Mouse (Mus musculus) MN1 (cell line): Measurements from ENCODE around the gene Tmem132d.

Experiments used
- DNase-seq: peaks from one replicate; pipeline ENCODE4 v3.0.0-alpha.2; 2016; ENCODE audit warnings: low spot score

Gene Tmem132d

DNA sequence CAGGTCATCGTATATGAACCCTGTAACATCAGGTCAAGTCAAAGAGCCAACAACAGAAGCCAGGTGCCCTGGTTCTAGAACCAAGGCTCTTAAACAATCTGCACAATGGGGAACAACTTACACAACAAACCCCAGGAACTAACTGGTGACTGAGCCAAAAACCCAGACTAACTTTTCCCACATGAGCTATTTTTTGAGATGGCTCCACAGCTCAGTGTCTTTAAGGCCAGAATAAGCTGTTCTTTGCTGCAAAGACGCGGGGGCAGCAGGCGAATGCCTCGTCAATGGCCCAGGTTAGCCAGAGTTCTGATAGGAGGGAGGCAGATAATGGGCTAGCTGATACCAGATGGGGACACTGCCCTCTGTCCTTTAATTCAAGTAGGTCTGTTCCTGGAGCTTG is 221.8 kb downstream of the Tmem132d start:
- DNase-seq, result no peak

DNA sequence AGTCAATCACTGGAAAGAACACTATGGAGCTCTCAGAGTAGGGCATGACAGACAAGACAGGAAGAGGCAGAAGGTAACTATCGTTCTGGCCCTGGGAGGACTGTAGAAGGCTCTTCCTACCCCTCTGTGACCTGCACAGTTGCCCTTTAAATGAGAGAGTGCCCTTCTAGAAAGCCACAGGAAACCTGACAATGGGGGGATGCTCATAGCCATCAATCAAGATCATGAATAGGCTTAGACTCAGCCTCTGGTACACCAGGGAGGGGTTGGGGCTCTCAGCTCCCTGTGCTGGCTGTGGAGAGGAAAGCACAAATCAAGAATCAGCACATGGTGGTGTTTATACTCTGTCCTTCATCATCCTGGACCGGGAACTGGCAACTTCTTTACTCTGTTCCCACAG is 227.2 kb downstream of the Tmem132d start:
- no peak for DNase-seq

DNA sequence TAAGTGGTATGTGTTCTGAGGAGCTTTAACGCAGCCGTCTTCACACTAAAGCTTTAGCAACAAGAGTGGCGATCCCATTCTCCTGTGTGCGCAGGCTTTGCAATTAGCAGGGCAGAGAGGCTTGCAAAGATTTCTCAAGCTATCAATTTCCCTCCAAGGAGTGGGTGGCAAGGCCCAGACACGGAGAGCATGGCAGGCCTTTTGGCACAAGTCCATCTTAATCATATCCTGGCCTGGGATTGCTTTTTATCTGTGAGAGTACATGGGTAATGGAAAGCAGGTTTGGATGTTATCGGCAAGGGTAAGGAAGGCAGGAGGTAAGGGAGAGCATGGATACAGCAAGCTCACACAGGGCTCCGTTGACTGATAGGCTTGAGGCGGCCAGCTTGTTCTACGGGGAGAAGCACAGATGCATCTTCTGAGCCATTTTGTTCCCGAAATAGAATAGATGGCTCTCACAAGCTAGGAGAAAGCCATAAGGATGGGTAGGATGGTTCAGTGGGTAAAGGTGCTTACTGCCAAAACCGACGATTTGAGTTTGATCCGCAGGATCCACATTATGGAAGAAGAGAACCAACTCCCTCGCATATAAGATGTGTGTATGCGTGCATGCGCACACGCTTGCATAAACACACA is 228.1 kb downstream of the Tmem132d start:
- no peak for DNase-seq

DNA sequence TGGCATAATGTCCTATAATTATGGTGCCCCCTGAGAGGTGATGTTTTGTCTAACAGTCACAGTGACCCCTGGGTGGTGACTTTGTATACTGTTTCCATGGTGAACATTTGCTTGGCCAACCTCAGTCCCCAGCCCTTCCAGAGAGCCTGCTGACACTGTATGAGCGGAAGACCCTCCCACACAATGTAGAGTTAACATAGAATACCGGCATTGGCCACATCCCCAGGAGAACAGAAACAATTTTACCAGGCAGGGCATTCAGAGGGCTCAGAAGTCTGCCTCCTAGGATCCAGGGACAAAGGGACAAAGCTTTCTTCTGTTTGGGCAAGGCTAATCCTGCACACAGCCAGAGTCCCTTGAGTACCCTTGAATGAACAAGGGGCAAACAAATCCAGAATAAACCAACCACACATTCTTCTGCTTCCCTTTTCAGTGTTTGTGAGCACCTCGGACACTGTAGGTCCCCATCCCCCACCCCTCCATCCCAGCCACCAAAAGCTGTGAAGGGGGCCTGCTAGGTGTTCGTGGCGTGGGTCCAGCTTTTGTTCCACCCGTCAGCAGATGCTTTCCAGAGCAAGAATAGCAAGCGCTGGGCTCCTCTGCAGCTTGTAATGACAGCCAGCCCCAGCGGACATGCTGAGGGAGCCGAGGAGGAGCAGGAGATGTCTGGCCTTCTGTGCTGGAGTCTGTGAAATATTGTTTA is 228.8 kb downstream of the Tmem132d start:
- DNase-seq, result no peak

DNA sequence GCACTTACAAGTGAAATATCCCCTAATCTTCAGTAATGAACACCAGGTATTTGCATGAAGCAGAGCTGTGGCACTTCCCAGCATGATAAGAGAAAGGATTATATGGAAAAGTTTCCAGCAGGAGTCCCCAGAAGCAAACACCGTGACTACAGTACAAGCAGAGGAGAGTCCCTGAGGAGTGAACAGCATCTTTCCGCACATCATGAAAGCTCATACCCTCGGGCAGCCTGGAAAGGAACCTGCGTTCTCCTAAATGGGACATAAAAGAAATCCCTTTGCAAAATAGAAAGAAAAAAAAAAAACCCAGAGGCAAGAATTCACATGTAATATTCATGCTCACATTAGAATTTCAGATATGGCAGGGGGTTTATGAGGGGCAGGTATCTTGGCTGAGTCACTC is 238.8 kb downstream of the Tmem132d start:
- no peak for DNase-seq

DNA sequence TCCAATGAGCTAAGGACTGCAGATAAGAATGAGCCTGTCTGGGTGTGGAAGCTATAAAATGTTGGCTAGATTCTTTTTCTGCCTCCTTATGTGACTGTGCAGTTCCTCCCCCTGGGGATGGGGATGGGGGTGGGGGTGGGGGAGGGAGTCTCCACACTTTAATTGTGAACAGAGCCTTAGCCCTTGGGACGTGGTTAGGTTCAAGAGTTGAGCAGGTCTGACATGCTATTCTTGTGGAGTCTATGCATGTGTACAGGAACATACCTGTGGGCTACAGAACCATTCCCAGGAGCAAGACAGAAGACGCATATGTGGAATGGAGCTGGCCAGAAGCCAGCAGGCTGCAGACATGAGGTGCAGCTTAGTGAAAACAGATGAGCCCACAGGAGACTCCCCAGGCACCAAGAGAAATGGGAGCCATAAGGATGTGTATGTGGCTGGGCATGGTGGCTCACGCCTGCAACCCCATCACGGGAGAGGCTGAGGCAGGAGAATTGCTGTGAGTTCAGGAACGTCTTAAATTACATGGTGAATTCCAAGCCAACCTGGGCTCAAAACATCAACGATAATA is 240.3 kb downstream of the Tmem132d start:
- DNase-seq, result no peak

DNA sequence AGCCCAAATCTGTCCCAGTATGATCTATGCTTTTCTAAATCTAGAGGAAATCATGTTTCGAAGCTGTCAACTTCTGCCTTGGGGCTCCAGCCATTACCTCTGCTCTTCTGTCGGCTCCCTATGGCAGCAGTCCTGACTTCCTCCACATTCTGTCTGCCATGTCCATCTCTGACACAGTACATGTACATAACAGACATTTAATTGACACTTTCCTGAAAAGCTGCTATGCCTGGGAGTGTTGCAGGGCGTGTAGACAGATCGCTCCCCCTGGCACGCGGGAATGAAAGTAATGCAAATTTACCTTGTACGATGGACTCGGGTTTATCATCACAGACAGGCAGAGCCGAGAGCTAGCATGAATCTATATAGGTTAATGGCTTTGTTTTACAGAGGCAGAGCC is 241.2 kb downstream of the Tmem132d start:
- no peak for DNase-seq

DNA sequence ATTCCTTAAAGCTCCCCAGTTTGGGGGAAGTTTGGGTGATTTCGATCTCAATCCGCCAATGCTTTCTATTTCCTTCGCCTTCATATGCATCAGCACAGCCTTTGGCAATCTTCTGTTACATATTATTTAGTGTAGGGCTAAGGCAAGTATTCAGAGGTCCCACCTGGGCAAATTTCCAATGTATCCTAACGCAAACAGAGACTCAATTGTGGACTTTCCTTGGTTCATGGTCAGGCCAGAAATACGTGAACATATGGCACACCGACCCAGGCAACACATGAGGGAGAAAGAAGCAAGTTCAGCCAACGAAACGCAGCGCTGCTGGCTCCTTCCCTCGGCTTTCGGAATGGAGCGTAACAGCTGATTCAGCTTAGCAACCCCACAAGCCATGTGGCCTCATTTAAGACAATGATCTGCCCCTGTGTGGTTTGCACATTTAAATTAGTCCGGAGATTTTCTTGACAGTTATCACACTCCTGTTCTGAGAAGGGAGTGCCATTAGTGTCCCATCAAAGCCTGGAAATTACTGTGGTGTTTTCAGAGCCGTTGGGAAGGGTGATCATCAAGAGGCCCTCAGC is 242.5 kb downstream of the Tmem132d start:
- no peak for DNase-seq

DNA sequence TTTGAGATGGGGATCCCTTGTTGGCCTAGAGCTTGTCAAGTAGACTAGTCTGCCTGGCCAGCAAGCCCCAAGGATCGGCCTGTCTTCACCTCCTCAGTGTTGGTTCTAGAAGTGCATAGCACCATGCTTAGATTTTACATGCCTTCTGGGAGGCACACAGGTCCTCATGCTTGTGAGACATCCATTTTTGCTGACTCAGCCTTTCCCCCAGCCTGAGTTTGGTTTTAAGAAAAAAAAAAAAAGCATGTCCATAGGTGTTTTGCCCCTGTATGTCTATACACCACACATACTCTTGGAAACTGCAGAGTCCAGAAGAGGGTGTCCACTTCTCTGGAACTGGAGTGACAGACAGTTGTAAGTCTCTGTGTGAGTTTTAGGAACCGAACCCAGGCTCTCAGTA is 256.6 kb downstream of the Tmem132d start:
- DNase-seq, result no peak

DNA sequence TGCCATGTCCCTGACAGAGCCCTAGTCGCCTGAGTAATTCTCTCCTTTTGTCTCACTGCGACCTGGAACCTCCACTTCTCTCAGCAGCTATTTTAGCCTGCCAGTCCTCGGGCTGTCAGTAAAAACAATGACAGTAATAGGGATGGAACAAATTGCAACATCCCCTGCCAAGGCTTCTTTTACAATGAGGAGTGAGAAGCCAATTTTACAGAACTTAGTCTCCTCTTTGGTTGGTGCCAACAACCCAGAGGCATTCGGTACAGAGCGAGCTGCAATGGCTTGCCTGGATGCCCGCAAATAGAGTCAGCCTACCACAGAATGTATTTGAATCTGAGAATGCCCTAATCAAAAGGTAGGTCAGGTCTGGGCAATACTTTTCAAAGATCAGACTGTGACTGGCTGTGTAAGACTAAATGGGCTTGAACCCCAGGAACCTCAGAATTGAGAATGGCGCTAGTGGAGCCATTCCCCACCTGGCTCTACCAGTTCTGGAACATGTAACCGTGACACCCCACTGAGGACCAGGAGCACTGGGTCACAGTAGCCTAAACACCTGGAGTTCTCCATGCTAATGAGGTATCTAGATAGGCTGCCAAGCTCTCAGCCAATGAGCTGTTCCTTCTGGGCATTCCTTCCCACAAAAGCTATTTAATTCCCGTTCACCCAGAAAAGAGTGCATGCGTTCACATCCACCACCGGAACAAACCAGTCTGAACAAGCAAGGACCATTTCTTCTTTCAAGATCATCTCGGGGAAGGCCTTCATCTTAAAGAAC is 273.8 kb downstream of the Tmem132d start:
- DNase-seq, result no peak

DNA sequence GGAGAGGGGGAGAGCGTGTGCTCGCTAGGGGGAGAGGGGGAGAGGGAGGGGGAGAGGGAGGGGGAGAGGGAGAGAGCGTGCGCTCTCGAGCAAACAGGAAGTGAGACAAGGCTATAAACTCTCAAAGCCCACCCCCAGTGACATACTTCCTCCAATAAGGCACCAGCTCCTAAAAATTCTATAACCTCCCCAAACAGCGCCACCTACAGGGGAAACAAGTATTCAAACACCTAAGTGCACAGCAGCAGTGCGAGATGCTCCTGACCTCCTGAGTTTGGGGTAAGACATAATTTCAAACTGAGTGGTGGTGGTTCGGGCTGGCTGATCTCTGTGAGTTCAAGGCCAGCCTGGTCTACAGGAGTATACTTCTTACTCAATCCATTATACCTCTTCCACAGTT is 281.4 kb downstream of the Tmem132d start:
- DNase-seq, result no peak

DNA sequence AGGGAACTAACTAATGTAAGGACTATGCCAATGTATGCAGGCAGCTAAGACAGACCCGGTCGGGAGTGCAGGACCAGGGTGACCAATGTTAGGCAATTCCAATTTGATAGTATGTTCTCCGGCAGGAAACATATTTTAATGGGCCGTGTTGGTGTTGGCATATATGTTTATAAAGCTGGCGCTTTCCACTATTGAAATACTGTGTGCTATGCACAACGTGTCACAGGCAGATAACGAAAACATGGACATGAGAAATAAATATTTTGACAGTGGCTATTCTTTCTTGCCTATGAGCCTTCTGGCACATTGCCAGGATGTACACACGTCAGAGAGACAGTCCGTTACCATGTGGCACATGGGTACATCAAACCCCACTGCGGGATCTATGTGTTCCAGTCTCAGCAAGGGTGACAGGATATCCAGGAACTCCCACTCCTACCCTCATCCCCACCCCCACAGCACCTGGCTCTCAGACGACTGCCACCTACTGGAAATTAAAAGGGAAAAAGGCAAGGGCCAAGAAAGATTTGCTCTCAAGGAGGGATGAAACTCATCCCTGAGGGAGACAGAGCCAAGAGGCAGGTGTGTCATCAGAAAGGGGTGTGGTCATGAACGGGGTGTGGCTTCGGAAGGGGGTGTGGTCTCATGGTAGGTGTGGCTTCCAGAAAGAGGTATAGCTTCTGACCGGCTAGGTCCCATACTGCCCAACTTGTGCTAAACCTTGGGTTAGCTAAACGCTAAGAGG is 285.8 kb downstream of the Tmem132d start:
- no peak for DNase-seq

DNA sequence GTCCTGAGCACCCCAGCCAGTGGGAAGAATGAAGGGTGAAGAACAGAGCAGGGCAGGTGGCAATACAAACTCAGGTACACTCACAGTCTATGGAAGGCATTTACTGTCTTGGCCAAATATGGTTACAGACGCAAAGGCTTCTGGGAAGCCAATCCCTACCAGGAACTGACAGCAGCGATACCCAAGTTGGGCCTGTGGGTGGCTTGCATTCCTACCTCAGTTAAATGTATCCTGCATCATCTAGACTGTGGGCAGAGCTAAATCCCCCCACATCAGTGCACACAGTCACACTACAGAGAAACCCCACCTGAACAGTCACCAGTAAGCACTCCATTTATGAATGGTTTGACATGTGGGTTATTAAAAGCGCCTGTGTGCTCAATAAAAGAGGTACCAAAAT is 288.1 kb downstream of the Tmem132d start:
- no peak for DNase-seq

DNA sequence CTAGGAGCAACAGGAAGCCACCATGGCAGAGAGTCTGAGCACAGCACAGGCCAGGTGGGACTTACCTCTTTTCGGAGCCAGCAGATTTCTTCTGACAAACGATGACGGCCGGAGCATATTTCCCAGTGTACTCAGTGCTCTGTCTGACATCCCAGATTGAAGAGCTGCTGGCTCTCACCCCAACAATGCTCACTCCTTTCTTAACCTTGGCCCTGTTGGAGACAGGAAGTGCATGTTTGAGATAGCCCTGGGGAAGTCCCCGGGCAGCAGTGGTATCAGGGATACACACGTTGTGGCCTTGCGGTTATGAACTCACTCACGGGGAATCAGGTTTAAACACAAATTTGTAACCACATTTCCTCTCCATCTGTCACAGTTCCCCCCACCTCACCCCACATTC is 296.1 kb downstream of the Tmem132d start:
- DNase-seq, result no peak

DNA sequence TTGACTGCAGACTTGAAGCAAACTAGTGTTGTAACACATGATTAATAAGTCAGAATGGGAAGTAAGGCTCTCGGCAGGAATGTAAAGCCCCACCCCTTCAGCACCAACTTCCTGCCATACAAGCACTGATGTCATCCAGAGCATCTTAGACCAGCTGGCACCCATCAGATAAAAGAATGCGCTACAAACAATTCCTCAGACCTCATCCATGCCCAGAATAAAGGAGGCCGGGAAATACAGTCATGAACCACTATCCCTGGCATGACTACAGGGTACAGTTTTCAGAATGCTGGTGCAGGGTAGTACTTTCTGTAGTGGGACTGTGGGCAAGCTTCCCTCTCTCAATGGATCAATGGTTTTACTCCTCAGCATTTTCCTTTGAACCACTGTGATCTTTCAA is 310.2 kb downstream of the Tmem132d start:
- no peak for DNase-seq

DNA sequence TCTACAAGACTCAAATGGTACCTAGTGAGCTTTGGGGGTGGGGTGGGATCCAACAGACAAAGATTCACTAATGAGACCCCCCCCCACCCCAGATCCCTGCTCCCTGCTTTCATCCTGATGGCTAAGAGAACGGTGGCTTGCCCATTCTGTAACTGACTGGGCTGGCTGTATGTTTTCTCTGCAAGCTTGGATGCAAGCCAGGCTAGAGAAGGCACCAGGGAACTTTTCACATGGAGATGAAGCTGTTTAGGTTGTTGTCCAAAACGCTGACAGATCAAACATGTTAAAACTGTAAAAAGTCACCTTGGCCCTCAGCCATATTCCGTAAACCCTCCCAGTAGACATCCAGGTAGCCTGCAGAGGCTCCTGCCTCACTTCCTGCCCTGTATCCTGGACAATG is 313.7 kb downstream of the Tmem132d start:
- DNase-seq, result no peak

DNA sequence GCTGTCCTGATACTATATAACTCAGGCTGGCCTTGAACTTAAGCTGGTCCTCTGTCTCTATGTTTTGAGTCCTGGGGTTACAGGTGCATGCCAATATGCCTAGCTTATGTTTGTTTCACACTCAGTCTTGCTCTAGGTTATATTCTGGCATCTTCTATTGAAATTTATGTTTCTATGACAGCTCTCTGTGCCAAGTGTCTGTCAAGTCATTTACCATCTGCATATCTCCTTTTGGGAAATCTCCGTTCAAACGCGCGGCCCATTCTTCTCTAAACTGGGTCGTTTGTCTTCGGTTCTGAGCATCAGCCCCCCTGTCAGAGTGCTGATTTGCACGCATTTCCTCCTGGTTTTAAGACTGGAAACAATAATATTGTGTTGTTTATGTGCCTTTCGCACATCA is 319.8 kb downstream of the Tmem132d start:
- no peak for DNase-seq

DNA sequence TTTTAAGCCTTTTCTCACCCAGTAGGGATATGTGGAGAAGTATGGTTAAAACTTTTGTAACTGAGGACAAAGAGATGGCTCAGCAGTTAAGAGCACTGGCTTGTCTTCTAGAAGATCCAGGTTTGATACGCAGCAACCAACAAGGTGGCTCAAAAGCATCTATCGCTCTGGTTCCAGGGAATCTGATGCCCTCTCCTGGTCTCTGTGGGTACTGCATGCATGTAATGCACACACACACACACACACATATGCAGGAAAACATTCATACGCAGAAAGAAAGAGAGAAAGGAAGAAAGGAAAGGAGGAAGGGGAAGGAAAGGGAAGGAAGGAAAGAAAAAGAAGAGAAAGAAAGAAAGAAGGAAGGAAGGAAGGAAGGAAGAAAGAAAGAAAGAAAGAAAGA is 320.4 kb downstream of the Tmem132d start:
- no peak for DNase-seq

DNA sequence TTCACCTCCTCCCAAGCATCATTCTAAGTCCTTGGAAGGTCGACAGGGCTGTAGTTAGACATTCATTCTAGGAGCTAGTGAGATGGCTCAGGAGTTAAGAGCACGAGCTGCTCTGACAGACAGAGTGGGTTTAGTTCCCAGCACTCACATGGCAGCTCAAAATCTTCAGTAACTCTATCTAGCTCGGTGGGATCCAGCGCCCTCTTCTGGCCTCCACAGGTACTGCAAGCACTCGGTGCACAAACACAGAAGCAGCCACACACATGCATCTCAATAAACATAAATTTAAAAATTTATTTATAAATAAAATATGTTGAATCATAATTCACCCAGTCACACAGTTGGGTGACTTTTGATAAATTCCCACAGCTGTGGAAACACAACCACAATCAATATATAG is 321.2 kb downstream of the Tmem132d start:
- DNase-seq, result no peak

DNA sequence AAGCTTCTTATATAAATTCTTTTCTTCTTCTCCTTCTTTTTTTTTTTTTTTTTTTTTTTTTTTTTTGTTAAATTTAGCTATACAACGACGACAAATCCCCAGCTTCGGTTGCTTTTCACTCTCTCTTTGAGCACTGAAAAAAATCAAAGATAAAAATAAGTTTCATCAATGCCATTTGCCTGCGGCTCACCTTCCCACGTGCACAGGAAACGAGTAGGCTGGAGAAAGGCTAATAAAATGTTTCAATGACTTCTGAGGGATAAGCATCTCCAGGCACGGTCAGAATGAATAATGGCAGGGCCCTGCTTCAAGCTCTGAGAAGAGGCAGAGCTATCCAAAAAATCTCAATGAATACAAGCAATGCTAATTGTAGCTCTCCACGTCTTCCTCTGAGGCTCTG is 330.3 kb downstream of the Tmem132d start:
- no peak for DNase-seq

DNA sequence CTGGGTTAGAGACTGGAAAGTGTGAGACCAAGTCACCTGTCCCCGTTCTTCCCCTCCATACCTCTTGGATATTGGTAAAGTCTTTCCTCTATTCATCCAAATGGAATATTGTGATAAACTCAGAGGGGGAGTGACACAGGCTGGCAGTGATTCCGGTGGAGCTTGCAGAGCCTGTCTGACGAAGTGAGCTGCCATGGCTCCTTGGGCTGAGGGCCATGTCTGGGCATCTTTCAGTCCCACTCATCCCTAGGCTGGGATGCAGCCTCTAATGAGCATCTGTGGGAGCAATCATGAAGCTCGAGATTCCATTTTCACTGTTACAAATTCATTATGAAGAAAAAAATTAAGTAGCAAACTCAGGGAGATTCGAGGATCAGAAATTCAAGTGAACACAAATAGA is 332.5 kb downstream of the Tmem132d start:
- DNase-seq, result no peak

DNA sequence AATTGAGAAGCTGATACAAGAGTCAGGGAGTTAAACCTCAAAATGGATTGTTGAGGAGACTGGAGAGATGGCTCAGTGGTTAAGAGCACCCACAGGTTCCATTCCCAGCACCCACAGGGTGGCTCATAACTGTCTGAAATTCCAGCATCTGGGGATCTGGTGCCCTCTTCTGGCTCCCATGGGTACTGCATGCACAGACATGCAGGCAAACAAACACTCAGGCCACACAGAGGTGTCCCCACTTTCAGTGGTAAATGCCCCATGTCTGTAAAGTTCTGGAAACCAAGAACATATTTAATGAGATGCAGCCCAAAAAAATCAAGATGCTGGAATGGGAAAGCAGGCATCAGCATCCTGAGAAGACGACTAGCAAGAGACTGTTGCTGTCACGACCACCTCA is 333.4 kb downstream of the Tmem132d start:
- DNase-seq, result no peak
